Mouse (Mus musculus) brain, embryonic 14.5 days (tissue): ENCODE results near the gene Dot1l.

Experiments used
- CTCF ChIP-seq: fragments of 200-500 bp; IDR thresholded peaks from 2 replicates; pipeline ENCODE4 v1.5.1; 2012; ENCODE audit warnings: inconsistent platforms, mild to moderate bottlenecking, moderate library complexity, borderline replicate concordance; ENCODE audit not compliant: insufficient read depth, insufficient read length; ENCODE audit errors: extremely low read depth
- POLR2A ChIP-seq: fragments of 200-500 bp; IDR thresholded peaks from 2 replicates; pipeline ENCODE4 v1.6.1; 2012; ENCODE audit warnings: mild to moderate bottlenecking, inconsistent platforms, borderline replicate concordance; ENCODE audit not compliant: poor library complexity, insufficient read depth, insufficient read length, severe bottlenecking; ENCODE audit errors: extremely low read depth

GRCm38 (mm10) chr10:80773816-80774215 lies 18.8 kb downstream of the Dot1l start:
- TF ChIP-seq CTCF, result no peak
- no peak for TF ChIP-seq POLR2A
